Mouse (Mus musculus) olfactory bulb, adult 2 months (tissue): ENCODE data around the gene Cpeb2. TPM values are rescaled to one million over a fixed set of nuclear protein-coding genes. Genes with fewer than 3 reads are reported as not detected.

Experiments used
- H3K27ac ChIP-seq: fragments of 200-500 bp; 2 replicates; pipeline ENCODE4 v1.5.1; 2012; ENCODE audit warnings: low read depth, low read length; ENCODE audit not compliant: insufficient read depth
- H3K4me1 ChIP-seq: fragments of 200-500 bp; 2 replicates; pipeline ENCODE4 v1.6.1; 2012; ENCODE audit warnings: low read length; ENCODE audit not compliant: control insufficient read depth, insufficient read depth
- H3K4me3 ChIP-seq: fragments of 200-500 bp; 2 replicates; pipeline ENCODE4 v1.5.1; 2012; ENCODE audit warnings: mild to moderate bottlenecking, low read depth, low read length, moderate library complexity; ENCODE audit not compliant: insufficient read depth
- CTCF ChIP-seq: fragments of 200-500 bp; IDR thresholded peaks from 2 replicates; pipeline ENCODE4 v1.5.1; 2012; ENCODE audit warnings: low read depth, mild to moderate bottlenecking, low read length, moderate library complexity; ENCODE audit not compliant: insufficient read depth
- POLR2A ChIP-seq: fragments of 200-500 bp; IDR thresholded peaks from 2 replicates; pipeline ENCODE4 v1.6.1; 2012; ENCODE audit warnings: mild to moderate bottlenecking, low read depth, low read length, moderate library complexity; ENCODE audit not compliant: insufficient read depth
- WGBS: fragments of 180-500 bp; shearing (Covaris S2); methylation state at CpG from one replicate; pipeline ENCODE4 v1.1.7; 2018; 5-methylcytosine and 5-hydroxymethylcytosine counted together
- polyA plus RNA-seq: library from polyadenylated mRNA; stranded (reverse); fragments of >200 nt; gene quantifications from 2 replicates; pipeline ENCODE4 v1.2.4, GENCODE M21; 2012; ENCODE audit warnings: low replicate concordance; ENCODE audit not compliant: missing spikeins, insufficient read depth, insufficient read length

Gene Cpeb2
- polyA plus RNA-seq, 1 experiment = not detected

GRCm38 (mm10) chr5:43223359-43223758 lies 9.6 kb upstream of the Cpeb2 start:
- Histone ChIP-seq H3K4me3 (no peak overlapping the region), H3K27ac (no peak overlapping the region), H3K4me1 (no peaks in the 10 kb centered on the region)
- 88% methylated on average over 4 of the region's 4 CpGs for WGBS
- no peak for TF ChIP-seq POLR2A
- no peak for TF ChIP-seq CTCF

- Histone ChIP-seq H3K4me3 (no peak overlapping the region), H3K4me1 (no peaks in the 10 kb centered on the region), H3K27ac (no peak overlapping the region)
- TF ChIP-seq CTCF (no peak), POLR2A (no peak)
- WGBS = 88% methylated on average over 3 of the region's 3 CpGs
Measured at GRCm38 (mm10) chr5:43224245-43224644, 8.7 kb upstream of the Cpeb2 start.

- Histone ChIP-seq H3K4me3 (no peak overlapping the region), H3K27ac (no peak overlapping the region), H3K4me1 (no peaks in the 10 kb centered on the region)
- TF ChIP-seq CTCF (no peak), POLR2A (no peak)
Measured at GRCm38 (mm10) chr5:43226160-43226559, 6.8 kb upstream of the Cpeb2 start.

- H3K27ac ChIP-seq = no peak overlapping the region
- 90% methylated on average over 5 of the region's 5 CpGs for WGBS
- H3K4me1 ChIP-seq = peaks cover 4% of the 10 kb centered on the region; the same call in 1 of the 2 replicates
- H3K4me3 ChIP-seq = no peak overlapping the region
- no peak for TF ChIP-seq CTCF
- no peak for TF ChIP-seq POLR2A
Measured at GRCm38 (mm10) chr5:43227607-43228006, 5.4 kb upstream of the Cpeb2 start.

GRCm38 (mm10) chr5:43231061-43231460 lies 1.9 kb upstream of the Cpeb2 start:
- H3K4me3 ChIP-seq = no peak overlapping the region
- 68% methylated on average over 2 of the region's 2 CpGs for WGBS
- TF ChIP-seq POLR2A = no peak
- no peak for TF ChIP-seq CTCF
- H3K27ac ChIP-seq = no peak overlapping the region
- H3K4me1 ChIP-seq = peaks cover 4% of the 10 kb centered on the region; the same call in 1 of the 2 replicates

- 3% methylated on average over 6 of the region's 6 CpGs for WGBS
- TF ChIP-seq POLR2A (no peak), CTCF (no peak)
- H3K4me1 ChIP-seq = peaks cover 4% of the 10 kb centered on the region
- peak overlapping the region; percentile 98 for H3K27ac ChIP-seq
- peak overlapping the region; percentile 95 for H3K4me3 ChIP-seq
Measured at GRCm38 (mm10) chr5:43232149-43232479, 856 bp upstream of the Cpeb2 start.

GRCm38 (mm10) chr5:43233316-43234181 lies 579 bp downstream of the Cpeb2 start:
- peak overlapping the region; percentile 95 for H3K4me3 ChIP-seq
- WGBS = 2% methylated on average over 101 of the region's 101 CpGs
- peaks cover 6% of the 10 kb centered on the region for H3K4me1 ChIP-seq
- TF ChIP-seq CTCF (no peak), POLR2A (no peak)
- peak overlapping the region; percentile 89 for H3K27ac ChIP-seq

GRCm38 (mm10) chr5:43234321-43235185 lies 1.6 kb downstream of the Cpeb2 start:
- WGBS = under 1% methylated on average over 112 of the region's 113 CpGs
- TF ChIP-seq POLR2A (no peak), CTCF (no peak)
- Histone ChIP-seq H3K4me3 (peak overlapping the region; percentile 95), H3K27ac (peak overlapping the region; percentile 89), H3K4me1 (peaks cover 6% of the 10 kb centered on the region)

GRCm38 (mm10) chr5:43235186-43235785 lies 2.3 kb downstream of the Cpeb2 start:
- TF ChIP-seq CTCF (no peak), POLR2A (no peak)
- 2% methylated on average over 27 of the region's 27 CpGs for WGBS
- peak overlapping the region; percentile 89 for H3K27ac ChIP-seq
- peaks cover 6% of the 10 kb centered on the region for H3K4me1 ChIP-seq
- peak overlapping the region; percentile 95 for H3K4me3 ChIP-seq
